Mouse (Mus musculus) heart, embryonic 13.5 days (tissue): ENCODE measurements around the gene Elmsan1. TPM values are rescaled to one million over a fixed set of nuclear protein-coding genes. Genes with fewer than 3 reads are reported as not detected.
A peak's percentile ranks its signal among the peaks of the same experiment; 100 is the strongest.

Experiments
- ATAC-seq: fragments of 200-750 bp; cut with Nextera tagmentation; 2 replicates; pipeline ENCODE4 v1.8.0; 2017; ENCODE audit warnings: moderate TSS enrichment; ENCODE audit not compliant: insufficient number of reproducible peaks, low FRiP score, low TSS enrichment; ENCODE audit errors: extremely low read depth
- H3K27ac ChIP-seq: fragments of 300-500 bp; sonication (generic); replicated peaks from 2 replicates; pipeline ENCODE4 v1.5.1; 2015; ENCODE audit warnings: moderate library complexity, mild to moderate bottlenecking, inconsistent platforms
- H3K27me3 ChIP-seq: fragments of 300-500 bp; sonication (generic); replicated peaks from 2 replicates; pipeline ENCODE4 v1.6.1; 2015; ENCODE audit warnings: mild to moderate bottlenecking, inconsistent platforms
- H3K36me3 ChIP-seq: fragments of 300-500 bp; sonication (generic); 2 replicates; pipeline ENCODE4 v1.6.1; 2015; ENCODE audit warnings: mild to moderate bottlenecking, inconsistent platforms
- H3K4me1 ChIP-seq: fragments of 300-500 bp; sonication (generic); 2 replicates; pipeline ENCODE4 v1.6.1; 2015; ENCODE audit warnings: inconsistent platforms
- H3K4me2 ChIP-seq: fragments of 300-500 bp; sonication (generic); 2 replicates; pipeline ENCODE4 v1.6.1; 2015; ENCODE audit warnings: inconsistent platforms, mild to moderate bottlenecking, moderate library complexity
- H3K4me3 ChIP-seq: fragments of 300-500 bp; sonication (generic); 2 replicates; pipeline ENCODE4 v1.5.1; 2015; ENCODE audit warnings: moderate library complexity, mild to moderate bottlenecking, inconsistent platforms
- H3K9ac ChIP-seq: fragments of 300-500 bp; sonication (generic); 2 replicates; pipeline ENCODE4 v1.6.1; 2015; ENCODE audit warnings: inconsistent platforms, mild to moderate bottlenecking, moderate library complexity
- H3K9me3 ChIP-seq: fragments of 300-500 bp; sonication (generic); 2 replicates; pipeline ENCODE4 v1.6.1; 2016; ENCODE audit warnings: inconsistent platforms
- WGBS: fragments of 180-500 bp; shearing (Covaris S2); methylation state at CpG from one replicate; pipeline ENCODE4 v1.1.7; 2015; ENCODE audit warnings: mixed read lengths; 5-methylcytosine and 5-hydroxymethylcytosine counted together
- polyA plus RNA-seq: library from polyadenylated mRNA; unstranded; fragments of >200 nt; fragmentation: Nextera tagmentation; extraction: Ambion mirVana; gene quantifications from 2 replicates; pipeline ENCODE4 v1.2.1, GENCODE M21; 2015

Gene Elmsan1
- polyA plus RNA-seq, 1 experiment from 2014 or later = 6.8 TPM

DNA sequence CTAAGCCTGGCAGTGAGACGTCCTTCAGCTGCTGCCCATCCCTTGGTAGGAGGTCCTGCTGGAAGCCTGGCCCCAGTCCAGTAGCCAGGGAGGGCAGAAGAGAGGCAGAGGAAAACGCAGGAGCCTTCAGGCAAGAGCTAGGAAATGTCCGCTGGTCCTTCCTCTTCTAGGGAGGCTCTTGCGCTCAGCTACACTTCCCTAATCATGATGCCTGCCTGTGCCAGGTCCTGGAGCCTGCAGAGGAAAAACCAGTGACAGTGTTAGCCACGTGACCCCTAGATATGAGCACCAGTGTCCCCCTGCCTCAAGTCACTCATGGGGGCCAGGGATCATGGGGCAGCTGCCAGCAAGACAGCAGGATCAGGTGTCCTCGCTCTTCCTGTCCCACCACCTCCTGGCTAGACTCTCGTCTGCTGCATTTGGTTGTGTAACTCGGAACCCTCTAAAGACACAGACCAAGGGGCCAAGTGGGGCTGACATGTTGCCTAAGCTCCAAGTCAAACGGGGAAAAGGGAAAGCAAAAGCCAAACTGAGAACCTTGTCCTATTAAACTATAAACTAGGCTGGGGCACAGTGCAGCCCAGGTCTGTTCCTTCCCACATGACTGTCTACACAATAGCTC, 44.4 kb downstream of the Elmsan1 start:
- 57% methylated on average over 9 of the region's 9 CpGs for WGBS
- peaks cover 59% of the 10 kb centered on the region for H3K4me1 ChIP-seq
- no peak overlapping the region for H3K4me3 ChIP-seq
- H3K36me3 ChIP-seq = peaks cover 46% of the 10 kb centered on the region
- peak overlapping the region; percentile 93 for H3K27ac ChIP-seq
- H3K27me3 ChIP-seq = no peaks in the 10 kb centered on the region
- no peaks in the 10 kb centered on the region for H3K9me3 ChIP-seq
- 0 out of 2 replicates have a peak overlapping the region, but pooled peaks have one; percentile 4 for H3K9ac ChIP-seq
- ATAC-seq = no peak
- no peak overlapping the region for H3K4me2 ChIP-seq

DNA sequence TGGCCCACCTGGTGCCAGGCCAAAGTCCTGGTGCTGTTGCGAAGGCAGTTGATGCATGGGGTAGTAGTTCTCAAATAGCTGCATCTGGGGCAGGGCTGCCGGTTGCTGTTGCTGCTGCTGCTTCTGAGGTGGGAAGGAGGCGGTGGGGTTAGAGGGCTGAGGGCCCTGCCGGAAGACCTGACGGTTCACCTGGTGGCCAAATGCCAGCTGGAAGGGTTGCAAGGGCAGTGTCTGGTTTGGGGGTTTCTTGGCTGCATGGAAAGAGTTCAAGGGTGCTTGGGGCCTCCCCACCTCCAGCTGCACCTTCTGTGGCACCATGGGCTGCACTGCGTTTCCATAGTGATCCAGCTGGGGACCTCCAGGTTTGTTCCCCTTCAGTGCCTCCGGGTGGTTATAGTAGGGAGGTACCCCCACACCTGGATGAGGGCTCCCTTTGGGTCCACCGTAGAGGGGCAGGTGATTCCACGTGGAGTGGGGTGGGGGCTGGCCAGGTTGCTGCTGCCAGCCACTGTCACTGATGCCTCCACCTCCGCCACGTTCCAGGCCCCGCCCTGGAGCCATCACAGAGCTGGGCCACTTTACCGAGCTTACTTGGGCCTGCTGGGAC, 45.3 kb downstream of the Elmsan1 start:
- WGBS = 89% methylated on average over 13 of the region's 13 CpGs
- peak overlapping the region; percentile 25 for H3K9ac ChIP-seq
- peaks cover 50% of the 10 kb centered on the region for H3K4me1 ChIP-seq

GRCm38 (mm10) chr12:84172862-84173261, 45.8 kb downstream of the Elmsan1 start:
- WGBS = 89% methylated on average over 17 of the region's 17 CpGs

More for the DNA sequence above, 45.3 kb downstream of the Elmsan1 start:
- Histone ChIP-seq H3K27me3 (no peaks in the 10 kb centered on the region), H3K36me3 (peaks cover 49% of the 10 kb centered on the region), H3K4me3 (no peak overlapping the region), H3K9me3 (no peaks in the 10 kb centered on the region), H3K27ac (no peak overlapping the region), H3K4me2 (no peak overlapping the region)
- ATAC-seq = no peak

GRCm38 (mm10) chr12:84172216-84172615, 46.5 kb downstream of the Elmsan1 start:
- H3K27ac ChIP-seq = no peak overlapping the region
- ATAC-seq = no peak

More at GRCm38 (mm10) chr12:84172862-84173261, 45.8 kb downstream of the Elmsan1 start:
- ATAC-seq = no peak
- Histone ChIP-seq H3K9ac (no peak overlapping the region), H3K4me3 (no peak overlapping the region), H3K27ac (no peak overlapping the region), H3K27me3 (no peaks in the 10 kb centered on the region), H3K36me3 (peaks cover 52% of the 10 kb centered on the region), H3K9me3 (no peaks in the 10 kb centered on the region), H3K4me2 (no peak overlapping the region), H3K4me1 (peaks cover 45% of the 10 kb centered on the region)

DNA sequence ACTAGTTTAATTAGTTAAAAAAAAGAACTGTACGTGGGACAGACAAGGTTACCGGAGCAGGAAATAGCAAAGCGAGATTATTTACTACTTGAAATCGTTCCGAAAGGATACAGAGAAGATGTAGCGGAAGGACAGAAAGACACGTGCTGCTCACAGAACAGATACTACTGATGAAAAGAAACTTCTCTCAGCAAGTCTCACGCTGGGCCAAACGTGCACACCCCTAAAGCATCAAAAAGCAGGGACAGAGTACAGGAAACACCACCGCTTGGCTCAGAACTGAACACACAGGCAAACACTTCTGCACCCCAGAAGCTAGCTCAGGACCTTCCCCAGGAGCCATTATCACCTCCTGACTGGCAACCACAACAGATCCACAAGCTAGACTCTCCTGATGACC, 48.1 kb downstream of the Elmsan1 start:
- Histone ChIP-seq H3K36me3 (peaks cover 62% of the 10 kb centered on the region), H3K4me3 (no peak overlapping the region), H3K4me2 (no peak overlapping the region), H3K9me3 (no peaks in the 10 kb centered on the region), H3K27ac (no peak overlapping the region), H3K27me3 (no peaks in the 10 kb centered on the region), H3K4me1 (peaks cover 36% of the 10 kb centered on the region), H3K9ac (no peak overlapping the region)
- 81% methylated on average over 10 of the region's 10 CpGs for WGBS
- ATAC-seq = no peak

More at GRCm38 (mm10) chr12:84172216-84172615, 46.5 kb downstream of the Elmsan1 start:
- Histone ChIP-seq H3K36me3 (peaks cover 57% of the 10 kb centered on the region), H3K9me3 (no peaks in the 10 kb centered on the region), H3K27me3 (no peaks in the 10 kb centered on the region), H3K4me3 (no peak overlapping the region), H3K4me1 (peaks cover 38% of the 10 kb centered on the region), H3K4me2 (no peak overlapping the region), H3K9ac (no peak overlapping the region)
- 90% methylated on average over 3 of the region's 3 CpGs for WGBS

DNA sequence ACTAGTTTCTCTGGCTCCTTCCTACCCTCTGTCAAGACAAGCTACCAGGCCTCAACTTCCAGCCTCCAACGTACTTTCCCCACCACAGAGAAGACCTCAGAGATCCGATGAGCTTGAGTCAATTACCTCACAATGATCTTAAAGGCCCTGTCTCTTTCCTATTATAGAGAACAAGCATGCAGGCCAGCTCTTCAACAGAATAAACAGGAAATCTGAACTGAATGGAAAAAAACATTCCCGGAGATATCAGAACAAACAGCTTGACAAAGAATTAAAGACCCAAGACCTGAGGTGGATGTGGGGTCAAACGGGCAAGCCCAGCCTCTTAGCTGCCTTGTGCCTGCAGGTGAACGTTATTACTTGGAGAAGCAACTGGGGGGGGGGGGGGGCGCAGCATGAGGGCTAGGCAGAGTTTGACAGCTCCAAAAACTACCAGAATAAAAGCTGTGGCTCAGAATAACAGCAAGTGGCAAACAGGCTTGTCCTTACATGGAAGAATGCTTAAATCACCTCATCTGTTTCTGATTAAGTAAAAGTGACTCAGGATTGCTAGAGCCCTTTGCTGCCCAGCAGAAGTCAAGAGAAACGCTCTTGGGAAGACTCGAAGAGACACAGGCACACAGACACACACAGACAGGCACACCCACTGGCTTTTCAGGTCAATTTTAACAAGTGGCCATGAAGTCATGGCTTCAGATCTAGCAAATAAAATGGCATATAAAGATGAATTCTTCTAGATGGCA, 52.9 kb downstream of the Elmsan1 start:
- Histone ChIP-seq H3K27me3 (no peaks in the 10 kb centered on the region), H3K4me3 (no peak overlapping the region), H3K9ac (no peak overlapping the region), H3K27ac (peak overlapping the region; percentile 21), H3K4me2 (no peak overlapping the region), H3K36me3 (peaks cover 55% of the 10 kb centered on the region), H3K9me3 (no peaks in the 10 kb centered on the region), H3K4me1 (peaks cover 34% of the 10 kb centered on the region)
- no peak for ATAC-seq
- 46% methylated on average over 8 of the region's 8 CpGs for WGBS

DNA sequence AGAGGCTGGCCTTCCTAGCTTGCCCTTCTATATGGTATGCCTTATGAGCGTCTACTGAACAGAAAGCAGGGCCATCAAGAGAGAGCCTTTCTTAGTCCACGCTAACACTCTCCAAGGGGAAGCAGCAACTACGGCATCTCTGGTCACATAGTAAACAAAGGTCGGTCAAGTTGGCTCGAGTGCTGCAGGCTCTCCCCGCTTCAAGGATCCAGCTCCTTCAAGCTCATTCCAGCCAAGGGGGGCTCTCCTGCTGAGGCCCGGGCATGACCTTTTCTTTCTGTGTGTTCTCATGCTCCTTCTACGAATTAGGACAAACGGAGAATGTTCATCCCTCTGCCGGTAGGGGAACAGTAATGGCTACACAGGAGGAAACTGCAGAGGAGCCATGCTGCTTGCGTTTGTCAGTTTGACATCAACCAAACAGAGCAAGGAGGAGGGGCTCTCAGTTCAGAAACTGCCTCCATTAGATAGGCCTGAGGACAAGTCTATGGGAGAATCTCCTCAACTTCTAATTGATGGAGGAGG, 55.0 kb downstream of the Elmsan1 start:
- peaks cover 39% of the 10 kb centered on the region for H3K4me1 ChIP-seq
- 86% methylated on average over 11 of the region's 11 CpGs for WGBS
- H3K36me3 ChIP-seq = peaks cover 63% of the 10 kb centered on the region

GRCm38 (mm10) chr12:84163133-84163532, 55.5 kb downstream of the Elmsan1 start:
- H3K27me3 ChIP-seq = no peaks in the 10 kb centered on the region
- no peak overlapping the region for H3K4me2 ChIP-seq
- H3K9me3 ChIP-seq = no peaks in the 10 kb centered on the region
- no peak overlapping the region for H3K9ac ChIP-seq
- ATAC-seq = no peak
- no peak overlapping the region for H3K4me3 ChIP-seq
- H3K4me1 ChIP-seq = peaks cover 45% of the 10 kb centered on the region
- peaks cover 64% of the 10 kb centered on the region for H3K36me3 ChIP-seq
- 84% methylated on average over 9 of the region's 9 CpGs for WGBS
- H3K27ac ChIP-seq = no peak overlapping the region

More for the DNA sequence above, 55.0 kb downstream of the Elmsan1 start:
- no peaks in the 10 kb centered on the region for H3K9me3 ChIP-seq
- H3K4me2 ChIP-seq = no peak overlapping the region
- no peaks in the 10 kb centered on the region for H3K27me3 ChIP-seq
- H3K9ac ChIP-seq = no peak overlapping the region
- no peak overlapping the region for H3K4me3 ChIP-seq
- H3K27ac ChIP-seq = no peak overlapping the region
- no peak for ATAC-seq

- Histone ChIP-seq H3K9me3 (no peaks in the 10 kb centered on the region), H3K9ac (0 out of 2 replicates have a peak overlapping the region, but pooled peaks have one; percentile 2), H3K27ac (peak overlapping the region; percentile 13; the same call in 1 of the 2 replicates), H3K27me3 (no peaks in the 10 kb centered on the region), H3K36me3 (peaks cover 67% of the 10 kb centered on the region), H3K4me3 (no peak overlapping the region), H3K4me2 (no peak overlapping the region), H3K4me1 (peaks cover 42% of the 10 kb centered on the region)
- ATAC-seq = no peak
- 78% methylated on average over 14 of the region's 14 CpGs for WGBS
Observed at GRCm38 (mm10) chr12:84161616-84162433, 56.9 kb downstream of the Elmsan1 start.

- Histone ChIP-seq H3K9me3 (no peaks in the 10 kb centered on the region), H3K27me3 (no peaks in the 10 kb centered on the region), H3K4me1 (peaks cover 39% of the 10 kb centered on the region), H3K4me2 (no peak overlapping the region), H3K27ac (peak overlapping the region; percentile 13; the same call in 1 of the 2 replicates), H3K4me3 (no peak overlapping the region), H3K36me3 (peaks cover 73% of the 10 kb centered on the region), H3K9ac (0 out of 2 replicates have a peak overlapping the region, but pooled peaks have one; percentile 2)
- 24% methylated on average over 8 of the region's 8 CpGs for WGBS
- 0 out of 2 replicates have a peak, but pooled peaks have one; percentile 17 for ATAC-seq
Observed at GRCm38 (mm10) chr12:84161116-84161515, 57.6 kb downstream of the Elmsan1 start.
